Mouse (Mus musculus): ENCODE measurements around the gene Man1a2.

- TF ChIP-seq POLR2A (IDR thresholded peaks at IDR 0.05; ENCODE audit: extremely low read depth, insufficient read depth, low read length): no peak
- TF ChIP-seq CTCF (IDR thresholded peaks at IDR 0.05; ENCODE audit: extremely low read depth, insufficient read depth, low read length): no peak
Observed at GRCm38 (mm10) chr3:100618511-100618910, 66.8 kb downstream of the Man1a2 start.

All from cortical plate, adult 2 months (tissue).